Mouse (Mus musculus) erythroblast, embryonic 14.5 days (primary cell): ENCODE results near the gene Pdrg1. TPM values are rescaled to one million over a fixed set of nuclear protein-coding genes. Genes with fewer than 3 reads are reported as not detected.

Experiments
- H3K27me3 ChIP-seq: 2 replicates; pipeline ENCODE4 v1.6.1; 2012; ENCODE audit warnings: inconsistent platforms; ENCODE audit not compliant: control insufficient read depth
- H3K36me3 ChIP-seq: 2 replicates; pipeline ENCODE4 v1.6.1; 2012; ENCODE audit warnings: mild to moderate bottlenecking, inconsistent platforms; ENCODE audit not compliant: control insufficient read depth
- H3K4me1 ChIP-seq: 2 replicates; pipeline ENCODE4 v1.6.1; 2012; ENCODE audit warnings: inconsistent platforms; ENCODE audit not compliant: control insufficient read depth
- H3K4me3 ChIP-seq: replicated peaks from 2 replicates; pipeline ENCODE3; 2012; ENCODE audit warnings: moderate library complexity, mild to moderate bottlenecking, inconsistent platforms
- H3K9me3 ChIP-seq: 2 replicates; pipeline ENCODE4 v1.6.1; 2012; ENCODE audit warnings: low read length, inconsistent platforms, mixed read lengths; ENCODE audit not compliant: control insufficient read depth
- GATA1 ChIP-seq: IDR thresholded peaks from 2 replicates; pipeline ENCODE4 v1.6.1; 2012; ENCODE audit warnings: low read length, inconsistent platforms, mixed read lengths
- TAL1 ChIP-seq: IDR thresholded peaks from 3 replicates; pipeline ENCODE4 v1.6.1; 2012; ENCODE audit warnings: low read length, inconsistent platforms, mixed read lengths
- polyA plus RNA-seq: library from polyadenylated mRNA; stranded (reverse); fragments of >175 nt; gene quantifications from 2 replicates; pipeline ENCODE4 v1.2.3, GENCODE M21; 2012

Gene Pdrg1
- polyA plus RNA-seq, 1 experiment, result 1.4 TPM

DNA sequence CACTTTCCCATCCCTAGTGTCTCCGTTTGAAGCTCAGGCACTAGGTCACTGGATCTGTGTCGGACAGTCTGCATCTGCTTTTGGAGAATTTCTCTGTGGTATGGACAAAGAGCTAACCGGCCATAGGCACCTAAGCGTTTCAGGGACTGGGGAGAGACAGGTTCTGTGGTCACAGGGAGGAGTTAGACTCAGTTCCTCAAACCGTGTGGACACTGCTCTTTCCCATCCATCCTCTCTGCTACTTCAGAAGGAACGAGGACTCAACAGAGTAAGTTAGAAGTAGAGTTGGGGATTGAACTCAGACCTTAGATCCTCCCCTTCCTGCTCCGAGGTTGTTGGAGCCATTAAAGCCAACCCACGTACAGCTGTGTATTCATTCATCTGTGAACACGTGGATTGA lies 36.3 kb upstream of the Pdrg1 start:
- H3K4me1 ChIP-seq, result no peaks in the 10 kb centered on the region
- no peak overlapping the region for H3K4me3 ChIP-seq
- no peaks in the 10 kb centered on the region for H3K36me3 ChIP-seq
- H3K9me3 ChIP-seq, result no peaks in the 10 kb centered on the region
- TF ChIP-seq GATA1, result no peak
- TF ChIP-seq TAL1, result no peak
- peaks cover 29% of the 10 kb centered on the region for H3K27me3 ChIP-seq

DNA sequence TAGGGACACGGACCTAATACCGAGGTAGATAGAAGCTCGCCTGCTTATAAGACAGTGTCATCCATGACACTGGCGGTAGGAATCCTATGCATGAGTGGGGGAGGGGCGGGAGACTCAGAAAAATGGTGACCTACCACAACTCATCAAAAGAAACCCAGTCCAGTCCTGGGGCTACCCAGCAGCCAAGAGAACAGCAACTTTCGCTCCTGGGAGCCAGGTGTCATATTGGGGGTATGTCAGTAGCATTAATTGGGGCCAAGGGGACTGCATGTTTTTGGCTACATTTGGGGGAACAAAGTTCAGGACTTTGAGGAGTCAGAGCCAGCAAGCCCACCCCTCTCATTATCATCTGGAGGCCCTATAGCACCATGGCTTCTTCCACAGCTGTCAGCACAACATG lies 35.9 kb upstream of the Pdrg1 start:
- Histone ChIP-seq H3K9me3 (no peaks in the 10 kb centered on the region), H3K27me3 (peaks cover 29% of the 10 kb centered on the region), H3K4me1 (no peaks in the 10 kb centered on the region), H3K4me3 (no peak overlapping the region), H3K36me3 (no peaks in the 10 kb centered on the region)
- TF ChIP-seq GATA1 (no peak), TAL1 (no peak)

DNA sequence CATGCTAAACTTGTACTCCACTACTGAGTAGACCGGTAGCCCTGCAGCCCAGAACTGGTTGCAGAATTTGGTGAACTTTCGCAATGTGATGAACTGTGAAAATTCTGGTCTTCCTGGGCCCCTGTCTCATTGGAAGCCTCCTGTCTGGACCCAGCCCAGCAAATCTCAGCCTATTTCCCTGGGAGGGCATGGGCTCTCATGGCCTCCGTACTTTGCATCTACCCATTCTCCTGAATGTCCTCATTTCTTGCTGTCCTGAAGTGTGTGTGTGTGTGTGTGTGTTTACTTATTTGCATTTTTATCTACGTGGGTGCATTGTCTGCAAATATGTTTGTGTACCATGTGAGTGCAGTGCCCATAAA lies 34.8 kb upstream of the Pdrg1 start:
- Histone ChIP-seq H3K9me3 (no peaks in the 10 kb centered on the region), H3K4me1 (no peaks in the 10 kb centered on the region), H3K4me3 (no peak overlapping the region), H3K27me3 (peaks cover 29% of the 10 kb centered on the region), H3K36me3 (no peaks in the 10 kb centered on the region)
- TF ChIP-seq TAL1, result no peak
- no peak for TF ChIP-seq GATA1

- Histone ChIP-seq H3K4me3 (no peak overlapping the region), H3K4me1 (no peaks in the 10 kb centered on the region), H3K9me3 (no peaks in the 10 kb centered on the region), H3K36me3 (no peaks in the 10 kb centered on the region), H3K27me3 (peaks cover 29% of the 10 kb centered on the region)
- TF ChIP-seq TAL1 (no peak), GATA1 (no peak)
Measured at GRCm38 (mm10) chr2:153049288-153049996, 34.2 kb upstream of the Pdrg1 start.

DNA sequence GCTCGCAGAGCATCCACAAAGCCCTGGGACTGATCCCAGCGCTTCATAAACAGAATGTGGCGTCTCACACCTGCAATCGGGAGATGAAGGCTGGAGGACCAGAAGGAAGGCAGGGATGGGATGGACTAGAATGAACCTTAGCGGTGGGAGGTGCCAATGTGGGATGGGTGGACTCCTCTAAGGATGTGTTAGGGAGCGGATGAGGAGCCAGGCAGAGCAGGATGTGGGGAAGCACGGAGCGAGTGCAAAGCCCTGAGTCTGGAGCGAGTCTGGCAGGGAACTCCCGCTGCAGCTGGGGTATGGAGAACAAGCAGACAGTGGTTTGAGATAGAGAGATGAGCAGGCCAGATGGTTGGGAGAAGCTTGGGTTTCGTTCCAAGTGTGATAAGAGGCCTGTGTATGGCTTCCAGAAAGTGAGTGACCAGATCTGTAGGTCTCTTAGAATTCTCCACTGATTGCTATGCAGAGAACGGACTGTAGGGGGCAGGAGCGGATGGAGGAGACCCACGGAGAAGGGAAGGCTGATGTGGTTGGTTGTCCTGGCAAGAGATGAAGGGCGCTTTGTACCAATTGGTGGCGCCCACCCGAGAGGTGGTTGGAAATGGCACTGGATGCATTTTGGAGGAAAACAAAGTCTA lies 32.7 kb upstream of the Pdrg1 start:
- peaks cover 19% of the 10 kb centered on the region for H3K27me3 ChIP-seq
- no peak overlapping the region for H3K4me3 ChIP-seq
- no peaks in the 10 kb centered on the region for H3K36me3 ChIP-seq
- no peak for TF ChIP-seq TAL1
- TF ChIP-seq GATA1, result no peak
- no peaks in the 10 kb centered on the region for H3K9me3 ChIP-seq
- H3K4me1 ChIP-seq, result no peaks in the 10 kb centered on the region

DNA sequence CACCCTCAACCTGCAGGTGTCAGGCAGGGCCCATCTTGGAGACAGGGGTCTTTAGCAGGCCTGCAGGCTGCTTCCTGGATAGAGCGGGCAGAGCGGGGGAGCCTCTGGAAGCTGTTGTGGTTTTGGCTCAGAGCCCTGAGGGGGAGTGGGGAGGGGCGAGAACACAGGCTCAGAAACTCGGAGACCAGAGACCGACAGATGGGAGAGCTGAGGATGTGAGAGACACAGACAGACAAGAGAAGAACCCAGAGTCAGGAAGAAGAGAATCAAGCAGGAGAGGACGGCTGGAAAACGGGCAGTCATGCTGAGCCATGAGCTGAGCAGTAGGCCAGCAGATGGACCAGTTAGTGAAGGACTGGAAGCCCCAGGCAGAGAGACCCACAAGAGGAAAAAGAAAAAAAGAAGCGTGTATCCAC lies 30.7 kb upstream of the Pdrg1 start:
- Histone ChIP-seq H3K36me3 (no peaks in the 10 kb centered on the region), H3K4me1 (no peaks in the 10 kb centered on the region), H3K9me3 (no peaks in the 10 kb centered on the region), H3K4me3 (no peak overlapping the region), H3K27me3 (no peaks in the 10 kb centered on the region)
- no peak for TF ChIP-seq GATA1

DNA sequence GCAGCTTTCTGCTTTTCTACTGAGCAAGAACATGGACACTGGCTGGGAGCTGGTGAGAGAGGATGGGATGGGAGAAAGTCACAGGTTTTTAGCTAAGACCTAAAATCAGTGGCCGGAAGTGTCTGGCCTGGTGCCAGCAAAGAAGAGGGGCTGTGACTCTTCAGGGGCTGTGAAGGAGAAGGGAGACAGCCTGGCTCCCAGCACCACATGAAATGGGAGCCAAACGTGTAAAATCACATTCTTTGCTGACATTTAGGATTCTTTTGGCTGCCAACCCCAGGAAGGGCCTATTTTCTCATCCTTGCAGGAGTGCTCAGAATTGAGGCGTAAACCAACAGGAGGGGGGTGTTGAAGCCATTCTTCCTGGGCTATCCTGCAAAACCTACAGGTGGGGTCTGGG lies 28.7 kb upstream of the Pdrg1 start:
- H3K4me1 ChIP-seq, result no peaks in the 10 kb centered on the region
- no peaks in the 10 kb centered on the region for H3K27me3 ChIP-seq
- TF ChIP-seq TAL1 (no peak), GATA1 (no peak)
- no peak overlapping the region for H3K4me3 ChIP-seq
- no peaks in the 10 kb centered on the region for H3K9me3 ChIP-seq
- H3K36me3 ChIP-seq, result no peaks in the 10 kb centered on the region

- peaks cover 28% of the 10 kb centered on the region for H3K27me3 ChIP-seq
Measured at GRCm38 (mm10) chr2:153036690-153037089, 21.5 kb upstream of the Pdrg1 start.

DNA sequence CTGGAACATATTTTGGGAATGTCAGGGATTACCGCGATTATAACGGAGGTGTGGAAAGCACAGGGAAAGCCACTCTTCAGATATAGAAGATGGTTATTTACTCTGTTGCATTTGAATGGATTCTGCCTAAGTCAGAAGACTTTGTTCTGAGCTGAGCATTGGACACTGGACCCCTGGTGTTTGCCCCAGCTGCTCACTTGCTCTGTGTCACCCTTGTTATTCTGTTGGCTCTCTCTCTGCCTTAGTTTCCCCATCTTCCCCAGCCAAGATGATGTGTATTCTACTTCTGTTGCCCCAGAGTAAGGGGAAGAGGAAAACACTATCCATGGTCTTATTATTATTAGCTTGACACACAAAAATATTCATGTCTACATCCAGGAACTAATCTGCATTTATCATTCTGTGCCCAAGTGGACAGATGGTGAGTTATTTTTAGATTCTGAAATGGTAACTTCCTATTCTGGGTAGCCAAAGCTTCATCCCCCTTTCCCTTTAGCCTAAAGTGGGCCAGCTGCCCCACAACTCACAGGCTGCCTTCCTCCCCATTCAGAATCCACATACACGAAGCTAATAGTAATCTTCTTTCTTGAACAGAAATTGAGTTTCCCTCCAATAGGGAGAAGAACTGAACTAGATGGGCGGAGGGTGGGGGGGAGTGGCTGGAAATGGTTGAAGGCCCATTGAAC lies 18.5 kb upstream of the Pdrg1 start:
- no peaks in the 10 kb centered on the region for H3K36me3 ChIP-seq
- no peaks in the 10 kb centered on the region; the same call in 1 of the 2 replicates for H3K4me1 ChIP-seq
- TF ChIP-seq GATA1 (no peak), TAL1 (no peak)
- no peak overlapping the region for H3K4me3 ChIP-seq
- peaks cover 51% of the 10 kb centered on the region for H3K27me3 ChIP-seq
- no peaks in the 10 kb centered on the region; the same call in 1 of the 2 replicates for H3K9me3 ChIP-seq

More at GRCm38 (mm10) chr2:153036690-153037089, 21.5 kb upstream of the Pdrg1 start:
- Histone ChIP-seq H3K4me3 (no peak overlapping the region), H3K4me1 (no peaks in the 10 kb centered on the region; the same call in 1 of the 2 replicates), H3K9me3 (no peaks in the 10 kb centered on the region; the same call in 1 of the 2 replicates), H3K36me3 (no peaks in the 10 kb centered on the region)
- TF ChIP-seq GATA1 (no peak), TAL1 (no peak)
